Mouse (Mus musculus) left cerebral cortex, postnatal 14 days (tissue): ENCODE data around the gene Rnf43. TPM values are rescaled to one million over a fixed set of nuclear protein-coding genes. Genes with fewer than 3 reads are reported as not detected.
A peak's percentile ranks its signal among the peaks of the same experiment; 100 is the strongest.

Experiments used
- DNase-seq, 2 experiments: peaks; one replicate each; pipeline ENCODE4 v3.0.0; 2021 to 2022; ENCODE audit warnings: low spot score in 2 of 2, mixed read lengths in 1 of 2
- intact Hi-C: fragments of 180-260 bp; cut with DNase I; formaldehyde crosslinking; loops from one replicate; pipeline ENCODE4 v1.15.1; 2025
- long read RNA-seq, 2 experiments: library from polyadenylated mRNA; stranded (forward); transcript quantifications; one replicate each; pipeline ENCODE4 v2.0.0; 2021
- total RNA-seq, 2 experiments: library from RNA; stranded (reverse); gene quantifications; 2 replicates each; pipeline ENCODE4 v1.2.3; 2021

The Rnf43 gene
- 1 to 10 TPM; 2.6 to 4.1 TPM for total RNA-seq
- long read RNA-seq, experiment 1, full-length matches to known transcripts: 1 of 6 reads
- long read RNA-seq, experiment 1, partial matches to known transcripts: 1 of 6 reads
- long read RNA-seq, experiment 1, other reads (novel, unspliced or antisense): 4 of 6 reads
- long read RNA-seq, experiment 2, partial matches to known transcripts: 0 of 1 reads
- long read RNA-seq, experiment 2, other reads (novel, unspliced or antisense): 1 of 1 reads

DNA sequence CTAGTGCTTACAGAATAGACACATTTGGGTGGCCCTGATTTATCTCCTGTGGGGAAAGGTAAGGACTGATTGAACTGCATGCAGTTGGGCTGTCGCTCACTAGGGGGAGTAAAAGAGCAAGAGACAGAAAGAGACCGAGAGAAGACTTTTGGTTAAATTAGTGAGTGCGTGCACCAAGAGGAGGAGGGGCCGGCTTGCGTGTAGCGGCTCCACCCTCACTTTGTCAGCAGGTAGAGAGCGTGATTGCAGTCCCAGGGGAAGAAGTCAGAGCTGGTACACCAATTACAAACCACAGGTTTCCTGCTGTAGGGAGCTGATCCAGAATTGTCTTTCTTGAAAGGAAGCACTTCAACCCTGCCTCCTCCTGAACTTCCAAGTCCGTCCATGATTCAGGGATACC lies at the start of gene Rnf43:
Gene Rnf43 (plus strand): TSS at position 316 of the 400 bp plus-strand sequence.
- intact Hi-C loops: loop anchor here (5.0 kb wide), 2 partner anchors 75 to 110 kb away; partner anchors contain the start of gene Supt4a
- peak; percentile 83 to 87 for DNase-seq

DNA sequence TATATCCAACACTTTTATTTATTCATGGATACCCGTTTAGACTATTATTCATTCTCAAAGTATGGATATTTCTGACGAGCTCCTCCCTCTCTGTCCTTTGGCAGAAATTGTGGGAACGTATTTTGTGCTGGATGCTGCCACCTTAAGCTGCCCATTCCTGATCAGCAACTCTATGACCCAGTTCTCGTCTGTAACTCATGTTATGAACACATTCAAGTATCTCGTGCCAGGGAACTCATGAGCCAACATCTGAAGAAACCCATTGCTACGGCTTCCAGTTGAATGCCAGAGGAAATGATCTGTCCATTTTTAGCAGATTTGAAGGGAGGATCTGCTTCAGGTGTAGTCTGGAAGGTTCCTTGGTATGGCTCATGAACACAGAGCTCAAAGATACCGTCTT lies 48.5 kb upstream of the Rnf43 start:
- intact Hi-C loops: no loop called here
- no peak for DNase-seq

DNA sequence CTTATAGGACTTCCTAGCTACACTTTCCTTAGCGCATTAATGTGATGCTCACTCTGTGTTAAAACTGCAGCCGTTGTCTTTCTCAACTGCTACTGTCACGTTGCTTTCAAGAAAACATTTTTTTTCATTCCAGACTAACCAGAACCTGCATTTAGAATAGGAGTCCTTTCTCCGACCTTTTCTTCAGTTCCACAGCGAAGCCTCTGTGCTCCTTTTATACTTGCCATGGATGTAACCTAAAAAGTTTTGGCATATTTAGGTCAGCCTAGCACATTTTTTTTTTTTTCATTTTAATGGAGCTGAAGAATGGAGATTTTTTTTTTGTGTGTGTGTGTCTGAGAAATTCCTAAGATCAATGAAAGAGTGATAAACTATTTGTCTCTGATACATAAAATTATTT lies 47.0 kb upstream of the Rnf43 start:
- intact Hi-C loops: no loop called here
- DNase-seq: no peak

DNA sequence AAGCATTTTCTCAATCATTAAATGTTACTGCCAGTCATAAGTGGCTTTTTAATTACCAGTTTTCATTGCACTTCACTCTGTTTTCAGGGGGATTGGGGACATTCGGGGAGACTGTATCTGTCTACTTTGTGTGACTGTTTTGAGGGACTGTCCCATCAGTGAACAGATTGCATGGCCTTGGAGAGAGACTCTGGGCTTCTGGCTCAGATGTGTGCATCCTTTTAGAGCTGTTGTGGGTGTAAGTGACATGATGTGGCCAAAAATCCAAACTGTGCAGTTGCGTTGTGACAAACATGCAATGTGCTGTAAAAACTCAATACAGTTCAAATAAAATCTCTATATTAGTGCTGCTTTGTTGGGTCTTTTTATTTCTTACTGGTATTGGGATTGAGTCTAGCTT lies 46.6 kb upstream of the Rnf43 start:
- intact Hi-C loops: no loop called here

DNA sequence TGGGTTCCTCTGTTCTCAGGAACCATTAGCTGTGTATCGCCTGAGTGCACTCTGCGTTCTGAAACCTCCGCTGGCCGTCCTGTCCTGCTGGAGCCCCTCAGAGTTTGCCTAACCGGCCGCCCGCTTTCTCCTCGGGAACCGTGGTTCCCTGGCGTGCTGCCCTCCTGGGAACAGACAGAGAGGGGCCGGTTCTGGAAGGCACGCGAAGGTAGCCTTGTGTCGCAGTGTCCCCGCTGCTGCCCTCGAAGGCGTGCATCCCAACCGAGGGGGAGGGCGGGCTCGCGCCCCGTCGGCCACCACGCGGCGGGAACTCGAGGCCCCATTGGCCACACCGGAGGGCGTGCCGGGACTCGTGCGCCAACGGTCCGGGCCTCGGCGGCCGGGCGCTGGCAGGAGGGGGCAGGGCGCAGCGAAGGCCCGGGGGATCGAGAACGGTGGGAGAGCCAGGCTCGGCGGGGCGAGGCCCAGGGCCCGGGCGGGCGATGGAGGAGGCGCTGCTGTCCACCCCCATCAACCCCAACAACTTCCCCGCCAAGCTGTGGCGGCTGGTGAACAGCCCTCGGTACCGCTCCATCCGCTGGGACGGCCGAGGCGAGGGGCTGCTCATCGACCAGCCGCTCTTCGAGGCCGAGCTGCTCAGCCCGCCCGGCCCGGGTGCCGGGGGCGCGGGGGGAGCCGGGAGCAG lies 45.6 kb upstream of the Rnf43 start, which contains the start of gene Hsf5:
Gene Hsf5 (plus strand): TSS at position 375 of the 685 bp plus-strand sequence.
- no peak for DNase-seq
- intact Hi-C loops: no loop called here

More for the DNA sequence above, 46.6 kb upstream of the Rnf43 start:
- DNase-seq: no peak

- intact Hi-C loops: no loop called here
Observed at GRCm38 (mm10) chr11:87617606-87618005, 44.9 kb upstream of the Rnf43 start.

DNA sequence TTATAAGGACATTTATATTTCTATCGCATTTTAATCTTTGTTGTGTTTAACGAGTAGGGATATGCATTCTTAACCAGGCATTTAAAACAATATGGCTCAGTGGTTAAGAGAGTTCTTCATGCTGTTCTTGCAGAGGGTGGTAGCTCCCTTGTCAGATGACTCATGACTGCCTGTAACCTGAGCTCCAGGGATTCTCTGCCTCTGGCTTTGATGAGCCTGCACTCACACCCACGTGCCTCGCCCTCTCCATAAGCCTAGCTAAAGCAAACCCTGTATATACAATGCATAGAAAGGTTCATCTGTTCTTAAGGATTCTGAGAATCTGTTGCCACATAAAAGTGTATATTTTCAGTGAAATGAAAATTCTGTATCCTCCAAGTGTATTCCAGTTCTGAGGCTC lies 39.4 kb upstream of the Rnf43 start:
- no peak for DNase-seq
- intact Hi-C loops: no loop called here

More at GRCm38 (mm10) chr11:87617606-87618005, 44.9 kb upstream of the Rnf43 start:
- DNase-seq: no peak

DNA sequence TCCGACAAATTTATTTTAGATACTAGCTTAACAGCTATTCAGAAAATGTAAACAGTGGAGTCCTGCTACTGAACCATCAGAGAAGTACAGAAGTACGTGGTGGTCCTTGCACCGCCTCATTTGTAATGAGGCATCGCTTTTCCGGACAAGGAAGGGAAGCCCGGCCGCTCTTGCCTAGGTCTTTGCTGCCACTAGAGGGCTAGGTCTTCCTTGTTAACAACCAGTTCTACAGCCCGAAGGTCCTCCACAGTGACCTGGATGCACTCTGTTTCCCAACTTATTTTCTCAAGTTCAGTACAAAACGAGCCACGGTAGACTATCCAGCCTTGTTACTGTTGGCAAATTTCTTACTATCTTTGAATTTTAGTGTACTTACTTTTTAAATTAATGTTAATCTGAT lies 32.7 kb upstream of the Rnf43 start:
- peak in 1 of 2 experiments; percentile 25 for DNase-seq
- intact Hi-C loops: no loop called here

DNA sequence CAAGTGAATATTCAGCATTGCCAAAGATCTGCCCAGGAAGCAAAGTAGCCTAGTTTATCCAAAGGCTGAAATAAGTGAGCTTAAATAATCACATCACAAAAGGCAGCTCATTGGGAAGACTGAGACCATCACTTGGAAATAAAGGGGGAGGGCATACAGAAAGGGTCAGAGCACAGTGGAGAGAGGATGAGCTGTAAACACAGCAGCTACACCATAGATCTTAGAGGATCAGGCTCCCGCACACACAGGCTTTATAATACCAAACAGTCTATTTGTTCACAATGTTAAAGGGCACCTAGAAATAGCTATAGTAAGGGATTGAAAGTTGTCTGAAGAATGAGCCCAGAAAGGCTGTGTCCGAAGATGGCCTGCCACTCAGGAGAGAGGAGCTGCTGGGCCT lies 23.7 kb upstream of the Rnf43 start:
- DNase-seq: no peak
- intact Hi-C loops: no loop called here

GRCm38 (mm10) chr11:87639206-87639605 lies 23.3 kb upstream of the Rnf43 start:
- DNase-seq: no peak

DNA sequence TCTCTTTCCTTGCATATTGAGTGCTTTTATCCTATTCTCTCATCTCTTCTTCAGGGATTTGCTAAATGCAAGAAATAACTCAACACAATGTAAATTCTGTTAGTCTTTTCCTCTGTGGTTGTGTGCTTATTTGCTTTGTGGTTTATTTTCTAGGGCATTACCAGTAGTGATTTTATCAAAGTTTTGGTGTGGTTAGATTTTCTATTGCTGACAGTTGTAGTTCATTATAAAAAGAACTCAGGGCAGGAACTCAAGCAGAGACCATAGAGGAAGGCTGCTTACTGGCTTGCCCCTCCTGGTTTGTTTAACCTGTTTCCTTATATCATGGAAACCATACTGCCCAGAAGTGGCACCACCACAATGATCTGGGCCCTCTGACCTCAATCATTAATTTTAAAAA lies 19.7 kb upstream of the Rnf43 start:
- intact Hi-C loops: no loop called here
- DNase-seq: no peak

More at GRCm38 (mm10) chr11:87639206-87639605, 23.3 kb upstream of the Rnf43 start:
- intact Hi-C loops: no loop called here

- no peak for DNase-seq
- intact Hi-C loops: no loop called here
Observed at GRCm38 (mm10) chr11:87654693-87655092, 7.8 kb upstream of the Rnf43 start.

- intact Hi-C loops: no loop called here
- no peak for DNase-seq
Observed at GRCm38 (mm10) chr11:87659216-87659615, 3.3 kb upstream of the Rnf43 start.

DNA sequence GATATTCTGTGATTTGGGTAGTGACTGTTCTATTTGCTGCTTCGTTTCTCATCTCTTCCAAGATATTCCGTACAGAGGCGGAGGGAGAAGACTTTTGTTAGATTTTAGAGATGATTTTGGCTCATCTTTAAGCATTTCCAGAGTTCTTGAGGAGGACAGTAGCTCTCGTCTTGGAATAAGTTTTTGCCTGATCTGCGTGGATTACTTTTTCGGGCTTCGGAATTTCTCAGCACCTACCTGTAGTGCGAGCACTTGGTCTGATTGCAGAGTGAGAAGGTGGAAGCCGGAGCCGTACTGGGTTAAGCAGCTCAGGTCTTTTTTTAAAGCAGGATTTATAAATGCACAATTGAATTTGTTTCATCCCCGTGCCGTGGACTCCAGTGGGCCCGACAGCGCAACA lies 300 bp downstream of the Rnf43 start:
- intact Hi-C loops: loop anchor here (5.0 kb wide), 2 partner anchors 74 to 109 kb away; partner anchors contain the start of gene Supt4a
- DNase-seq: no peak

GRCm38 (mm10) chr11:87663948-87664347 lies 1.4 kb downstream of the Rnf43 start:
- no peak for DNase-seq
- intact Hi-C loops: loop anchor here (5.0 kb wide), 2 partner anchors 73 to 108 kb away; partner anchors contain the start of gene Supt4a

DNA sequence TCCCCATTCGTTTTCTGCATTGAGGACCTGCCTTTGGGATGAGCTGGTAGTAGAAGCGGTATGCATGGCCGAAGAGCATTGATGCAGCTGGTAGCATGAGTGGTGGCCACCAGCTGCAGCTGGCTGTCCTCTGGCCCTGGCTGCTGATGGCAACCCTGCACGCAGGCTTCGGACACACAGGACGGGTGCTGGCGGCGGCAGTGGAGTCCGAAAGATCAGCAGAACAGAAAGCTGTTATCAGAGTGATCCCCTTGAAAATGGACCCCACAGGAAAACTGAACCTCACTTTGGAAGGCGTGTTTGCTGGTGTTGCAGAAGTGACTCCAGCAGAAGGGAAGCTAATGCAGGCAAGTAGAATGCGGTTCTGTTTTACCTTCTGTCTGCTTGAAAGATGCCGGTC lies 2.0 kb downstream of the Rnf43 start:
- intact Hi-C loops: loop anchor here (5.0 kb wide), 2 partner anchors 73 to 108 kb away; partner anchors contain the start of gene Supt4a

DNA sequence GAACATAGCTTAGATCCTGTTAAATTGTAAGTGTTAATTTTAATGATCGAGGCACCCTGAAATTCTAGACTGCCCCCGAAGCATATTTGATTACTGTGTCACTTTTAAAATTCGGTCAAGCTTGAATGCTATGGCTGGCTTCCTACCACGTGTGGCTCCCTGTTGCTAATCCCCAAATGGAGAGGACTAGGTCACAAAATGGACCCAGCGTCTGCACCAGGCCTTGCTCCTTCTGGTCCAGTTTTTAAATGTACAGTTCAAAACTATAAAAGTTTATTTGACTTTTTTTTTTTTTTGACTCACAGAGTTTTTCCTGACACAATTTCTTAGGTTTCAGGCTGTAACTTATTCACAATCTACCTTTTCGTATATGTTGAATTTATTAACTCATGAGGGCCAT lies 2.7 kb downstream of the Rnf43 start:
- DNase-seq: no peak
- intact Hi-C loops: no loop called here

More for the DNA sequence above, 2.0 kb downstream of the Rnf43 start:
- no peak for DNase-seq

GRCm38 (mm10) chr11:87665658-87666057 lies 3.1 kb downstream of the Rnf43 start:
- intact Hi-C loops: no loop called here
- DNase-seq: no peak

GRCm38 (mm10) chr11:87666256-87667035 lies 3.9 kb downstream of the Rnf43 start:
- no peak for DNase-seq
- intact Hi-C loops: no loop called here
